Mouse (Mus musculus) retina, postnatal 7 days (tissue): ENCODE results near the gene Klra6.
"Not testable (repeated sequence)": the region's sequence is repeated elsewhere in the genome, so short reads cannot be mapped to it uniquely, and the experiment has no call there.

ENCODE experiments used
- DNase-seq: peaks from one replicate; pipeline ENCODE4 v3.0.0-alpha.2; 2012; ENCODE audit warnings: low read depth, low spot score

Gene Klra6

DNA sequence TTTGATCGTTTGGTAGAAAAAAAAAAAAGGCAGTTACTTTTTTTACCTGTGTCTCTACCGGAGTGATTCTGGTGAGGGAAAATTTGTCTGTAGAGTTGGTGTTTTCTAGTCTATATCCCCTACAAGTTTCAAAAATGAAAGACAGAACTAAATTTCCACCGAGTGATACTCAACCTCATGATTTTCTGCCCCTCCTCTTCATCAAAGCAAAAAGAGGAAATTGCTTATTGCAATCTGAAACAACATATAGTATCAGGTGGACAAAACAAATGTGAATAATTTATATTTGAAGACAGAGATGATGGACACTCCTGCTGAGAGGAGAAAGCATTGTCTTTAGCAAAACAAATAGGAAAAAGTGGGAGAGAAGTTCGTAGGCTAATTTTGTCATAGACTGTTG lies at the start of gene Klra6:
Gene Klra6 (minus strand): TSS at position 101 of the 400 bp plus-strand sequence.
- no peak for DNase-seq

DNA sequence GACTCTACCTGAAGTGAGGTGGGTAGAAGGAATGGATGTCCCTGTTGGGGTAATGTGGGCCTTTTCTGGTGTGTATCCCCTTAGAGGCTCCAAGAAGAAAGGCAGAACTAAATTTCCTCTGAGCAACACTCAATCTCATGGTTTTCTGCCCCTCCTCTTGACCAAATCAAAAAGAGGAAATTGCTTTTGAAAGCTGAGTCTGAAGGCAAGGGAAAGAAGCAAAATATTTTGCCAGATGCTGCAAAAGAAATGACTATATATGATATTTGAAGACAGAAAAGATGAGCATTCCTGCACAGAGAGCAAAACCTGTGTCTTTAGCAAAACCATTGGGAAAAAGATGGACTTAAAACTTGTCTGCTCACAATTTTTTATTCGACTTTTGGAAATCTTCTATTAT lies 40.4 kb upstream of the Klra6 start, which contains the start of gene Klra4:
Gene Klra4 (minus strand): TSS at position 101 of the 400 bp plus-strand sequence.
- not testable (repeated sequence) for DNase-seq

DNA sequence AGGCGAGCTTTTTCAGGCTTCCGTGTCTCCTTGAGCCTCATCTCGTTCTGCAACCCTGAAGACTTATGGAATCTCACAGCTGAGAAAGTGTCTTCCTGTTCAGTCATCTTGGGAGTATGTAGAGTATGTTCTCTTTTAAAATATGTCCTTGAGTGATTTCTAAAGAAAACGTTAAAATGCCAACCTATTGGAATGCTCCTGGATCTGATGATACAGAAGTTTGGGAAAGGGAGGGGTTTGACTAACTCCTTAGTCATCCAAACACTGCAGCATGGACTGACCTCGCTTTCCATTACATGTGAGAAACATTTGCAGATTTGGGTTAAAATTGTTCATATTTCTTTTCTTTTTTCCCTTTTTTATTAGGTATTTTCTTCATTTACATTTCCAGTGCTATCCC lies 38.4 kb upstream of the Klra6 start:
- no peak for DNase-seq

DNA sequence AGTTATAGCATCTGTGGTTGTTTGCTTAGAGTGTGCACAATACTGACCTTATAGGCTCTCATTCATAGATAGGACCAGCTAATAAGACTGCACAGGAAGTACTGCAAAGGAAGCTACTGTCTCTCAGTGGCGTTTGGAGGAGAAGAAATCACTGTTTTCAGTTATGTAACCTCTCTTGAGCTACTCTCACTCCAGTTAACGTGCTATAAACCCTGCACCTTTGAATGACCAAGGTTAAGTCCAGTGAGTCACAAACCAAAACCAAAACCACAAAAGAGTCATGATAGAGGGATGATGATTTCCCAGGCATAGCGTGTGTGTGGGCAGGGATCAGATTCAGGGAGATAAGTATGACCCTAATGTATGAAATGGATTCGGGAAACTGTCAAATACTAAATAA lies 8.4 kb upstream of the Klra6 start:
- DNase-seq, result not testable (repeated sequence)

DNA sequence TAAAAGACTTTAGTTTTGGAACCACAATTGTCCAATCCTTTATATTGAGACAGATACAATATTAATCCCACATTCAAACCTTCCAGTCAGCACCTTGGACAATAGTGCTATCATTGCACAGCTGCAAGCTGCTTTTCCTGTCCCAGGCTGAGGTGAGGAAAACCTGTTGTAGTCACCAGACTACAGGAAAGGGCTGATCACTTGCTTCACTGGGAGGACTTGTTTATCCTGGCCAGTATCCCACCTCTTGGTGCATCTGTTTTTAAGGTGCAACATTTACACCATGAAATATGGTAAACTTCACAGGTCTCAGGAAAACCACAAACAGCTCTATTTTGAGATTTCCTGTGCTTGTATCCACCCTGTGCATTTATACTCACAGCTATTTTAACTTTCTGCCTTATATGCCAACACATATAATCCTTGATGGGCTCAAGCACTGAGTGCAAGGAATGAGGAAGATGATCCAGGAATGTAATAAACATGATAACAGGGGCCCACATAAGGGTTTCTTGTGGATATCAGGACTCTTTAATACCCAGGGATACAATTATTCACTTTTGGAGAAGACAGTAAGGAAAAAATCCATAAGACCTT lies 4.8 kb upstream of the Klra6 start:
- DNase-seq, result not testable (repeated sequence)
